Mouse (Mus musculus) CH12.LX (cell line): Measurements from ENCODE around the gene Trhr2.

Source experiments
- BHLHE40 ChIP-seq: IDR thresholded peaks from 2 replicates; pipeline ENCODE4 v1.6.1; 2011; ENCODE audit warnings: mild to moderate bottlenecking, low read depth, low read length, improper control_type of control experiment
- CTCF ChIP-seq, 2 experiments: IDR thresholded peaks in 1 of 2; conservative IDR thresholded peaks in 1 of 2; 2 replicates each; pipeline ENCODE4 v1.5.1; 2011 to 2012; ENCODE audit warnings: low read depth in 2 of 2, low read length in 2 of 2, improper control_type of control experiment in 1 of 2, inconsistent platforms in 1 of 2, mild to moderate bottlenecking in 1 of 2, moderate library complexity in 1 of 2
- EP300 ChIP-seq: IDR thresholded peaks from 2 replicates; pipeline ENCODE4 v1.6.1; 2011; ENCODE audit warnings: low read length, improper control_type of control experiment
- MAX ChIP-seq: IDR thresholded peaks from 2 replicates; pipeline ENCODE4 v1.6.1; 2011; ENCODE audit warnings: low read length, improper control_type of control experiment
- MAZ ChIP-seq: IDR thresholded peaks from 2 replicates; pipeline ENCODE4 v1.6.1; 2012; ENCODE audit warnings: low read depth, mild to moderate bottlenecking, inconsistent platforms, low read length, improper control_type of control experiment, moderate library complexity
- POLR2A ChIP-seq: IDR thresholded peaks from 2 replicates; pipeline ENCODE4 v1.6.1; 2011; ENCODE audit warnings: low read depth, mild to moderate bottlenecking, improper control_type of control experiment, low read length
- ZKSCAN1 ChIP-seq: IDR thresholded peaks from 2 replicates; pipeline ENCODE4 v1.6.1; 2012; ENCODE audit warnings: low read depth, inconsistent platforms, low read length, improper control_type of control experiment, borderline replicate concordance

GRCm38 (mm10) chr8:122316402-122316801, 44.1 kb downstream of the Trhr2 start:
- TF ChIP-seq POLR2A (no peak), BHLHE40 (no peak), CTCF (conservative IDR thresholded peaks at IDR 0.05 in 1 of 2, IDR thresholded peaks at IDR 0.05 in 1 of 2; ENCODE audit: low read depth in 2 of 2, low read length in 2 of 2) (no peak), MAX (no peak), ZKSCAN1 (no peak), EP300 (no peak), MAZ (no peak)
